Mouse (Mus musculus): ENCODE measurements at regions not wholly inside any gene's neighbourhood (a gene's known extent, or its start where the extent isn't known, plus 50 kb on each side); places are given as distances from the start of the nearest gene placed in this dataset.
A peak's percentile ranks its signal among the peaks of the same experiment; 100 is the strongest.

GRCm38 (mm10) chr14:78420966-78421365, 113.1 kb upstream of the Tnfsf11 start:
- WGBS = 49% methylated on average over 2 of the region's 2 CpGs
- Histone ChIP-seq H3K4me1 (replicated peaks) (no peaks in the 10 kb centered on the region), H3K9me3 (no peaks in the 10 kb centered on the region), H3K9ac (replicated peaks) (no peak overlapping the region), H3K27ac (no peak overlapping the region), H3K27me3 (no peaks in the 10 kb centered on the region), H3K4me3 (replicated peaks) (no peak overlapping the region), H3K4me2 (replicated peaks) (no peak overlapping the region), H3K36me3 (no peaks in the 10 kb centered on the region)
- no peak for ATAC-seq

- no peak for ATAC-seq
- Histone ChIP-seq H3K9me3 (no peaks in the 10 kb centered on the region), H3K4me1 (replicated peaks) (no peaks in the 10 kb centered on the region), H3K4me2 (replicated peaks) (no peak overlapping the region), H3K27ac (no peak overlapping the region), H3K4me3 (replicated peaks) (no peak overlapping the region), H3K27me3 (no peaks in the 10 kb centered on the region), H3K9ac (replicated peaks) (no peak overlapping the region), H3K36me3 (no peaks in the 10 kb centered on the region)
- 76% methylated on average over 3 of the region's 3 CpGs for WGBS
These were observed 112.3 kb upstream of the Tnfsf11 start for GRCm38 (mm10) chr14:78420176-78420575.

GRCm38 (mm10) chr14:78405568-78405967, 97.7 kb upstream of the Tnfsf11 start:
- H3K9me3 ChIP-seq = no peaks in the 10 kb centered on the region

GRCm38 (mm10) chr14:78397914-78398313, 90.1 kb upstream of the Tnfsf11 start:
- Histone ChIP-seq H3K9me3 (no peaks in the 10 kb centered on the region), H3K36me3 (no peaks in the 10 kb centered on the region), H3K4me3 (replicated peaks) (no peak overlapping the region), H3K27me3 (no peaks in the 10 kb centered on the region), H3K9ac (replicated peaks) (no peak overlapping the region), H3K4me2 (replicated peaks) (no peak overlapping the region), H3K4me1 (replicated peaks) (no peaks in the 10 kb centered on the region), H3K27ac (no peak overlapping the region)
- no peak for ATAC-seq
- WGBS = 88% methylated on average over 2 of the region's 2 CpGs

More at GRCm38 (mm10) chr14:78405568-78405967, 97.7 kb upstream of the Tnfsf11 start:
- H3K27me3 ChIP-seq = no peaks in the 10 kb centered on the region
- no peak overlapping the region for H3K4me3 ChIP-seq (replicated peaks)
- H3K9ac ChIP-seq (replicated peaks) = no peak overlapping the region
- H3K27ac ChIP-seq = no peak overlapping the region
- WGBS = 84% methylated on average over 3 of the region's 3 CpGs
- ATAC-seq = no peak
- no peaks in the 10 kb centered on the region for H3K4me1 ChIP-seq (replicated peaks)
- no peak overlapping the region for H3K4me2 ChIP-seq (replicated peaks)
- H3K36me3 ChIP-seq = no peaks in the 10 kb centered on the region

GRCm38 (mm10) chr14:78395631-78396030, 87.8 kb upstream of the Tnfsf11 start:
- 94% methylated on average over 6 of the region's 6 CpGs for WGBS
- Histone ChIP-seq H3K36me3 (no peaks in the 10 kb centered on the region), H3K9ac (replicated peaks) (no peak overlapping the region), H3K4me2 (replicated peaks) (no peak overlapping the region), H3K4me1 (replicated peaks) (no peaks in the 10 kb centered on the region), H3K27ac (no peak overlapping the region), H3K9me3 (no peaks in the 10 kb centered on the region), H3K27me3 (no peaks in the 10 kb centered on the region), H3K4me3 (replicated peaks) (no peak overlapping the region)
- no peak for ATAC-seq

- H3K27ac ChIP-seq = no peak overlapping the region
- H3K9ac ChIP-seq (replicated peaks) = no peak overlapping the region
- no peak overlapping the region for H3K4me2 ChIP-seq (replicated peaks)
- no peak for ATAC-seq
- 86% methylated on average over 5 of the region's 5 CpGs for WGBS
- H3K4me3 ChIP-seq (replicated peaks) = no peak overlapping the region
- H3K36me3 ChIP-seq = no peaks in the 10 kb centered on the region
- no peaks in the 10 kb centered on the region for H3K4me1 ChIP-seq (replicated peaks)
- H3K9me3 ChIP-seq = no peaks in the 10 kb centered on the region
- H3K27me3 ChIP-seq = no peaks in the 10 kb centered on the region
These were observed 79.2 kb upstream of the Tnfsf11 start for GRCm38 (mm10) chr14:78387011-78387410.

- ATAC-seq = no peak
- WGBS = 81% methylated on average over 1 of the region's 1 CpGs
These were observed 76.5 kb upstream of the Tnfsf11 start for GRCm38 (mm10) chr14:78384370-78384769.

GRCm38 (mm10) chr14:78383256-78383709, 75.4 kb upstream of the Tnfsf11 start:
- no peaks in the 10 kb centered on the region for H3K36me3 ChIP-seq
- 66% methylated on average over 8 of the region's 8 CpGs for WGBS
- H3K4me2 ChIP-seq (replicated peaks) = no peak overlapping the region
- no peak overlapping the region for H3K27ac ChIP-seq
- ATAC-seq = peak; percentile 84
- no peaks in the 10 kb centered on the region for H3K27me3 ChIP-seq
- no peak overlapping the region for H3K4me3 ChIP-seq (replicated peaks)
- H3K9me3 ChIP-seq = no peaks in the 10 kb centered on the region
- no peaks in the 10 kb centered on the region for H3K4me1 ChIP-seq (replicated peaks)
- H3K9ac ChIP-seq (replicated peaks) = no peak overlapping the region

More at GRCm38 (mm10) chr14:78384370-78384769, 76.5 kb upstream of the Tnfsf11 start:
- Histone ChIP-seq H3K27ac (no peak overlapping the region), H3K36me3 (no peaks in the 10 kb centered on the region), H3K27me3 (no peaks in the 10 kb centered on the region), H3K4me3 (replicated peaks) (no peak overlapping the region), H3K4me1 (replicated peaks) (no peaks in the 10 kb centered on the region), H3K9ac (replicated peaks) (no peak overlapping the region), H3K9me3 (no peaks in the 10 kb centered on the region), H3K4me2 (replicated peaks) (no peak overlapping the region)

- Histone ChIP-seq H3K9ac (replicated peaks) (no peak overlapping the region), H3K36me3 (no peaks in the 10 kb centered on the region), H3K9me3 (no peaks in the 10 kb centered on the region), H3K4me2 (replicated peaks) (no peak overlapping the region), H3K27ac (no peak overlapping the region), H3K4me1 (replicated peaks) (no peaks in the 10 kb centered on the region), H3K4me3 (replicated peaks) (no peak overlapping the region), H3K27me3 (no peaks in the 10 kb centered on the region)
- ATAC-seq = no peak
- 80% methylated on average over 4 of the region's 4 CpGs for WGBS
These were observed 72.2 kb upstream of the Tnfsf11 start for GRCm38 (mm10) chr14:78380011-78380410.

- Histone ChIP-seq H3K9me3 (no peaks in the 10 kb centered on the region), H3K4me3 (replicated peaks) (no peak overlapping the region), H3K4me2 (replicated peaks) (no peak overlapping the region), H3K27me3 (no peaks in the 10 kb centered on the region), H3K27ac (no peak overlapping the region), H3K9ac (replicated peaks) (no peak overlapping the region), H3K36me3 (no peaks in the 10 kb centered on the region), H3K4me1 (replicated peaks) (no peaks in the 10 kb centered on the region)
- 78% methylated on average over 5 of the region's 5 CpGs for WGBS
- no peak for ATAC-seq
These were observed 68.7 kb upstream of the Tnfsf11 start for GRCm38 (mm10) chr14:78376591-78376990.

GRCm38 (mm10) chr14:78375746-78376495, 68.1 kb upstream of the Tnfsf11 start:
- no peak overlapping the region for H3K9ac ChIP-seq (replicated peaks)
- H3K4me3 ChIP-seq (replicated peaks) = no peak overlapping the region
- no peak overlapping the region for H3K4me2 ChIP-seq (replicated peaks)
- H3K36me3 ChIP-seq = no peaks in the 10 kb centered on the region
- no peaks in the 10 kb centered on the region for H3K4me1 ChIP-seq (replicated peaks)
- H3K27me3 ChIP-seq = no peaks in the 10 kb centered on the region
- H3K27ac ChIP-seq = no peak overlapping the region
- H3K9me3 ChIP-seq = no peaks in the 10 kb centered on the region
- ATAC-seq = no peak
- WGBS = 87% methylated on average over 3 of the region's 3 CpGs

- WGBS = 89% methylated on average over 1 of the region's 1 CpGs
- Histone ChIP-seq H3K9me3 (no peaks in the 10 kb centered on the region), H3K4me2 (replicated peaks) (no peak overlapping the region), H3K36me3 (no peaks in the 10 kb centered on the region), H3K4me3 (replicated peaks) (no peak overlapping the region), H3K9ac (replicated peaks) (no peak overlapping the region), H3K4me1 (replicated peaks) (no peaks in the 10 kb centered on the region), H3K27ac (no peak overlapping the region), H3K27me3 (no peaks in the 10 kb centered on the region)
- no peak for ATAC-seq
These were observed 64.3 kb upstream of the Tnfsf11 start for GRCm38 (mm10) chr14:78372102-78372501.

- Histone ChIP-seq H3K4me1 (replicated peaks) (no peaks in the 10 kb centered on the region), H3K4me3 (replicated peaks) (no peak overlapping the region), H3K27ac (no peak overlapping the region), H3K27me3 (no peaks in the 10 kb centered on the region), H3K9ac (replicated peaks) (no peak overlapping the region), H3K4me2 (replicated peaks) (no peak overlapping the region), H3K36me3 (no peaks in the 10 kb centered on the region), H3K9me3 (no peaks in the 10 kb centered on the region)
- no peak for ATAC-seq
- 93% methylated on average over 4 of the region's 4 CpGs for WGBS
These were observed 61.0 kb upstream of the Tnfsf11 start for GRCm38 (mm10) chr14:78368881-78369280.

All from midbrain, embryonic 13.5 days (tissue).